Mouse (Mus musculus) gastrocnemius, postnatal 36 days (tissue): ENCODE measurements at regions not wholly inside any gene's neighbourhood (a gene's known extent, or its start where the extent isn't known, plus 50 kb on each side); places are given as distances from the start of the nearest gene placed in this dataset.

Experiments used
- DNase-seq, 2 experiments: peaks; one replicate each; pipeline ENCODE4 v3.0.0; 2022
- intact Hi-C: fragments of 180-260 bp; cut with DNase I; formaldehyde crosslinking; loops from one replicate; pipeline ENCODE4 v1.15.1; 2025

GRCm38 (mm10) chr4:12629375-12629821 is 457.6 kb upstream of the Fam92a start:
- no peak for DNase-seq
- intact Hi-C loops, result no loop called here

GRCm38 (mm10) chr4:12628702-12629374 is 457.0 kb upstream of the Fam92a start:
- no peak for DNase-seq
- intact Hi-C loops, result no loop called here

GRCm38 (mm10) chr4:12627158-12627871 is 455.5 kb upstream of the Fam92a start:
- intact Hi-C loops, result no loop called here
- DNase-seq, result no peak

- intact Hi-C loops, result no loop called here
- DNase-seq, result no peak
Measured at GRCm38 (mm10) chr4:12620756-12621270, 449.0 kb upstream of the Fam92a start.

- DNase-seq, result no peak
- intact Hi-C loops, result no loop called here
Measured at GRCm38 (mm10) chr4:12620059-12620755, 448.4 kb upstream of the Fam92a start.

- intact Hi-C loops, result no loop called here
- DNase-seq, result no peak
Measured at GRCm38 (mm10) chr4:12616665-12617064, 444.9 kb upstream of the Fam92a start.

- DNase-seq, result no peak
- intact Hi-C loops, result no loop called here
Measured at GRCm38 (mm10) chr4:12611511-12611910, 439.7 kb upstream of the Fam92a start.

GRCm38 (mm10) chr4:12601165-12601919 is 429.5 kb upstream of the Fam92a start:
- intact Hi-C loops, result no loop called here
- no peak for DNase-seq

- no peak for DNase-seq
- intact Hi-C loops, result no loop called here
Measured at GRCm38 (mm10) chr4:12595801-12596515, 424.1 kb upstream of the Fam92a start.

- intact Hi-C loops, result no loop called here
- no peak for DNase-seq
Measured at GRCm38 (mm10) chr4:12592973-12593372, 421.2 kb upstream of the Fam92a start.

- no peak for DNase-seq
- intact Hi-C loops, result no loop called here
Measured at GRCm38 (mm10) chr4:12578102-12578501, 406.3 kb upstream of the Fam92a start.

GRCm38 (mm10) chr4:12571881-12572280 is 400.1 kb upstream of the Fam92a start:
- DNase-seq, result no peak

GRCm38 (mm10) chr4:12570689-12571088 is 398.9 kb upstream of the Fam92a start:
- intact Hi-C loops, result no loop called here
- DNase-seq, result no peak

More at GRCm38 (mm10) chr4:12571881-12572280, 400.1 kb upstream of the Fam92a start:
- intact Hi-C loops, result no loop called here

- intact Hi-C loops, result no loop called here
- DNase-seq, result no peak
Measured at GRCm38 (mm10) chr4:12567643-12568042, 395.8 kb upstream of the Fam92a start.

- DNase-seq, result no peak
- intact Hi-C loops, result no loop called here
Measured at GRCm38 (mm10) chr4:12563016-12563415, 391.2 kb upstream of the Fam92a start.

GRCm38 (mm10) chr4:12560546-12560945 is 388.7 kb upstream of the Fam92a start:
- intact Hi-C loops, result no loop called here
- no peak for DNase-seq

GRCm38 (mm10) chr4:12560015-12560414 is 388.2 kb upstream of the Fam92a start:
- no peak for DNase-seq
- intact Hi-C loops, result no loop called here

GRCm38 (mm10) chr4:12557105-12557504 is 385.3 kb upstream of the Fam92a start:
- intact Hi-C loops, result no loop called here
- DNase-seq, result no peak

- intact Hi-C loops, result no loop called here
- no peak for DNase-seq
Measured at GRCm38 (mm10) chr4:12549265-12549664, 377.4 kb upstream of the Fam92a start.

GRCm38 (mm10) chr4:12543906-12544305 is 372.1 kb upstream of the Fam92a start:
- intact Hi-C loops, result no loop called here
- DNase-seq, result no peak
